Mouse (Mus musculus) neural tube, embryonic 12.5 days (tissue): ENCODE results near the gene Pknox1. TPM values are rescaled to one million over a fixed set of nuclear protein-coding genes. Genes with fewer than 3 reads are reported as not detected.
"Not testable (repeated sequence)": the region's sequence is repeated elsewhere in the genome, so short reads cannot be mapped to it uniquely, and the experiment has no call there.

Experiments used
- ATAC-seq: fragments of 200-750 bp; cut with Nextera tagmentation; 2 replicates; pipeline ENCODE4 v1.8.0; 2017; ENCODE audit warnings: low read depth, mild to moderate bottlenecking, moderate TSS enrichment, moderate library complexity; ENCODE audit not compliant: low FRiP score
- H3K27ac ChIP-seq: fragments of 300-500 bp; sonication (generic); 2 replicates; pipeline ENCODE4 v1.5.1; 2016
- H3K27me3 ChIP-seq: fragments of 300-500 bp; sonication (generic); replicated peaks from 2 replicates; pipeline ENCODE4 v1.6.1; 2016; ENCODE audit warnings: mild to moderate bottlenecking
- H3K36me3 ChIP-seq: fragments of 300-500 bp; sonication (generic); 2 replicates; pipeline ENCODE4 v1.6.1; 2016; ENCODE audit warnings: mild to moderate bottlenecking
- H3K4me1 ChIP-seq: fragments of 300-500 bp; sonication (generic); 2 replicates; pipeline ENCODE4 v1.6.1; 2016
- H3K4me2 ChIP-seq: fragments of 300-500 bp; sonication (generic); replicated peaks from 2 replicates; pipeline ENCODE4 v1.6.1; 2016; ENCODE audit warnings: mild to moderate bottlenecking
- H3K4me3 ChIP-seq: fragments of 300-500 bp; sonication (generic); 2 replicates; pipeline ENCODE4 v1.5.1; 2016
- H3K9ac ChIP-seq: fragments of 300-500 bp; sonication (generic); 2 replicates; pipeline ENCODE4 v1.6.1; 2016; ENCODE audit warnings: mild to moderate bottlenecking
- H3K9me3 ChIP-seq: fragments of 300-500 bp; sonication (generic); 2 replicates; pipeline ENCODE4 v1.6.1; 2016; ENCODE audit warnings: mild to moderate bottlenecking
- WGBS: fragments of 180-500 bp; shearing (Covaris S2); methylation state at CpG from one replicate; pipeline ENCODE4 v1.1.7; 2016; 5-methylcytosine and 5-hydroxymethylcytosine counted together
- polyA plus RNA-seq: library from polyadenylated mRNA; unstranded; fragments of >200 nt; fragmentation: Nextera tagmentation; extraction: Ambion mirVana; gene quantifications from 2 replicates; pipeline ENCODE4 v1.2.1, GENCODE M21; 2016

The Pknox1 gene
- polyA plus RNA-seq, 1 experiment from 2014 or later: 45.2 TPM

GRCm38 (mm10) chr17:31580344-31580743, 15.8 kb downstream of the Pknox1 start:
- whole genome bisulfite sequencing: 60% methylated on average over 3 of the region's 3 CpGs
- peaks cover 5% of the 10 kb centered on the region; the same call in 1 of the 2 replicates for H3K36me3 ChIP-seq
- H3K9me3 ChIP-seq: no peaks in the 10 kb centered on the region
- H3K9ac ChIP-seq: no peak overlapping the region
- no peak overlapping the region for H3K4me3 ChIP-seq
- peaks cover 38% of the 10 kb centered on the region for H3K4me1 ChIP-seq
- peak; percentile 55 for ATAC-seq
- no peaks in the 10 kb centered on the region for H3K27me3 ChIP-seq
- H3K27ac ChIP-seq: peak overlapping the region; percentile 17; the same call in 1 of the 2 replicates
- 0 out of 2 replicates have a peak overlapping the region, but pooled peaks have one; percentile 12 for H3K4me2 ChIP-seq

DNA sequence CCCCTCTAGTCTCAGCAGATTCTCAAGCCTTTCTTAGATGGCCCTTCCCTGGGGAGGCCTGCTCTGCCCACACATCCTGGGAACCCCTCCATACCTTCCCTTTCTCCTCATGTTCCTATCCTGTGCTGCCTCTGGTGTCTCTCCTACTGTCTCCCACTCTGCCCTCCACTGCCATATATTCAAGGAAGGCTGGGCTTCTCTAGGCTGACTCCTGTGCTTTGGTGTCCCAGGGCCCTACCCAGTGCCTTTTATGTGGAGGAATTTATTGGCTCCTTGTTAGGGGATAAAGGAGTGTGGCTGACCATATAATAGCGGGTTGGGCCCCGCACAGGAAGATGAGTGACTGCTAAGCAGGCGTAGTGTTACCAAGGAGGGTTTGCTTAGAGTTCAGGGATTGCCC, 18.7 kb downstream of the Pknox1 start:
- peaks cover 15% of the 10 kb centered on the region for H3K36me3 ChIP-seq
- H3K4me2 ChIP-seq: no peak overlapping the region
- ATAC-seq: no peak
- H3K9ac ChIP-seq: no peak overlapping the region
- H3K4me1 ChIP-seq: peaks cover 38% of the 10 kb centered on the region
- no peak overlapping the region for H3K4me3 ChIP-seq
- H3K9me3 ChIP-seq: no peaks in the 10 kb centered on the region
- no peaks in the 10 kb centered on the region for H3K27me3 ChIP-seq
- WGBS: 15% methylated on average over 3 of the region's 3 CpGs
- no peak overlapping the region for H3K27ac ChIP-seq

- peaks cover 38% of the 10 kb centered on the region for H3K4me1 ChIP-seq
- no peak overlapping the region for H3K9ac ChIP-seq
- no peaks in the 10 kb centered on the region for H3K27me3 ChIP-seq
- no peak for ATAC-seq
- H3K27ac ChIP-seq: no peak overlapping the region
- peaks cover 21% of the 10 kb centered on the region for H3K36me3 ChIP-seq
- H3K9me3 ChIP-seq: no peaks in the 10 kb centered on the region
- H3K4me3 ChIP-seq: no peak overlapping the region
- WGBS: 82% methylated on average over 6 of the region's 6 CpGs
- H3K4me2 ChIP-seq: no peak overlapping the region
Measured at GRCm38 (mm10) chr17:31583781-31584180, 19.2 kb downstream of the Pknox1 start.

- Histone ChIP-seq H3K36me3 (peaks cover 54% of the 10 kb centered on the region), H3K27me3 (no peaks in the 10 kb centered on the region), H3K9ac (no peak overlapping the region), H3K4me3 (no peak overlapping the region), H3K4me1 (peaks cover 5% of the 10 kb centered on the region), H3K4me2 (no peak overlapping the region), H3K27ac (no peak overlapping the region), H3K9me3 (no peaks in the 10 kb centered on the region)
- no peak for ATAC-seq
- WGBS: 87% methylated on average over 7 of the region's 7 CpGs
Measured at GRCm38 (mm10) chr17:31588115-31588514, 23.6 kb downstream of the Pknox1 start.

DNA sequence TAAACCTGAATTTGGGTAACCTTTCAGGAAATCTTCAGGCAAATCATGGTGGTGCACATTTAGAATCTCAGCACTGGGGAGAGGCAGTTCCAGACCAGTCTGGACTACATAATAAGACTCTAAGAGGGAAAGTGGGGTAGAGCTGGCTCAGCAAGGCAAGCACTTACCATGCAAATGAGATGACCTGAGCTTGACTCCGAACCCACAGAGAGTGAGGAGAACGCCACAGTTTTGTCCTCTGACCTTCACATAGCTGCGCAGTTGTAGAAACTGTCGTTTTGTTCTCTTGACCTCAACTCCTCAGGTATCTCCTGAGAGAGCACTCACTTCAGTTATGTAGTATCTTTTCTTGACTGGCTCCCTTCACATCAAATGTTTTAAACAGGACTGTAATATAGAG, 24.2 kb downstream of the Pknox1 start:
- no peaks in the 10 kb centered on the region for H3K9me3 ChIP-seq
- peaks cover 59% of the 10 kb centered on the region for H3K36me3 ChIP-seq
- no peaks in the 10 kb centered on the region for H3K27me3 ChIP-seq
- no peak overlapping the region for H3K4me2 ChIP-seq
- WGBS: 91% methylated on average over 4 of the region's 4 CpGs
- H3K4me1 ChIP-seq: no peaks in the 10 kb centered on the region
- no peak for ATAC-seq
- no peak overlapping the region for H3K27ac ChIP-seq
- H3K4me3 ChIP-seq: no peak overlapping the region
- H3K9ac ChIP-seq: no peak overlapping the region

DNA sequence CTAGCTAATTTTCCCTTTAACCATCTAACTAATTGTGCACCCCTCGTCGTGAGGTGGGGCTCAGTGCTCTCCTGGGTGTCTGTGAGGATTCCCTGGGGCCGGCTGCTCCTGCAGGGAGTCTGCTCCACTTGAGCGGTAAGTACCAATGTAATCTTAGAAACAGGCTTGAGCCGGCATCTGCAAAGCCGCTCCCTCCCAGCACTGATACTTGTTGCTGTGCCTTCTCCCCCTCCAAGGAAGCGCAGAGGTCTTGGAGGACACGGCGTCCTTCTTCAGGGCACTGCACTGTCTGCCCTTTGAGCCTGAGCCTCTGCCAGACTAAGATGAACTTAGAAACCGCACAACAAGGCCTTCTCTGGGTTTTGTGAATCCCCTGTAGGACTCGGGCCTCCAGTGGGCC, 26.3 kb downstream of the Pknox1 start:
- Histone ChIP-seq H3K27me3 (no peaks in the 10 kb centered on the region), H3K4me3 (no peak overlapping the region), H3K4me2 (no peak overlapping the region), H3K9me3 (no peaks in the 10 kb centered on the region), H3K27ac (no peak overlapping the region), H3K9ac (no peak overlapping the region), H3K4me1 (no peaks in the 10 kb centered on the region), H3K36me3 (peaks cover 66% of the 10 kb centered on the region)
- WGBS: 94% methylated on average over 11 of the region's 11 CpGs
- ATAC-seq: no peak

GRCm38 (mm10) chr17:31594590-31594989, 30.1 kb downstream of the Pknox1 start:
- no peaks in the 10 kb centered on the region for H3K27me3 ChIP-seq
- no peak overlapping the region for H3K9ac ChIP-seq
- 80% methylated on average over 7 of the region's 7 CpGs for WGBS
- ATAC-seq: no peak
- no peaks in the 10 kb centered on the region for H3K4me1 ChIP-seq
- H3K4me3 ChIP-seq: no peak overlapping the region
- no peak overlapping the region for H3K27ac ChIP-seq
- H3K4me2 ChIP-seq: no peak overlapping the region
- no peaks in the 10 kb centered on the region for H3K9me3 ChIP-seq
- peaks cover 79% of the 10 kb centered on the region for H3K36me3 ChIP-seq

DNA sequence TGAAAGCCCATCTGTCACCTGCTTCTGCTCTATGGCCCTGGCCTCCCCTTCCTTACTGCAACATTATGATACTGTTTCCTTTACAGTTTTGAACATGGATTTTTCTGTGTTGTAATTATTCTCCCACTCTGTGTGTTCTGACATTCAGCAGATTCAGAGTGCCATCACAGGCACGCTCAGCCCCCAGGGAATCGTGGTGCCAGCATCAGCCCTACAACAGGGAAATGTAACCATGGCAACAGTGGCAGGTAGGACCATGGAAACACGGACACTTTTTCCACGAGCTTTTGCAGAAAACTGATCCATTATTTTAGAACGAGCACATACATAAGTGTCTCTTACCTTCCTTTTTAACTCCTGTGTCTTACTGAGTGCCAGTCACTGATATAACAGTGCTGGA, 30.5 kb downstream of the Pknox1 start:
- Histone ChIP-seq H3K9me3 (no peaks in the 10 kb centered on the region), H3K27me3 (no peaks in the 10 kb centered on the region), H3K4me1 (no peaks in the 10 kb centered on the region), H3K4me2 (no peak overlapping the region), H3K27ac (no peak overlapping the region), H3K4me3 (no peak overlapping the region), H3K9ac (no peak overlapping the region), H3K36me3 (peaks cover 83% of the 10 kb centered on the region)
- no peak for ATAC-seq
- WGBS: 84% methylated on average over 5 of the region's 5 CpGs

GRCm38 (mm10) chr17:31597957-31598356, 33.4 kb downstream of the Pknox1 start:
- no peaks in the 10 kb centered on the region for H3K4me1 ChIP-seq
- no peaks in the 10 kb centered on the region for H3K27me3 ChIP-seq
- H3K27ac ChIP-seq: no peak overlapping the region
- H3K9me3 ChIP-seq: no peaks in the 10 kb centered on the region
- H3K9ac ChIP-seq: no peak overlapping the region
- no peak for ATAC-seq
- 95% methylated on average over 9 of the region's 9 CpGs for WGBS
- no peak overlapping the region for H3K4me3 ChIP-seq
- peaks cover 84% of the 10 kb centered on the region for H3K36me3 ChIP-seq
- H3K4me2 ChIP-seq: no peak overlapping the region

- no peak for ATAC-seq
- H3K36me3 ChIP-seq: peaks cover 85% of the 10 kb centered on the region
- WGBS: 92% methylated on average over 8 of the region's 8 CpGs
- no peak overlapping the region for H3K4me3 ChIP-seq
- no peak overlapping the region for H3K27ac ChIP-seq
- H3K27me3 ChIP-seq: no peaks in the 10 kb centered on the region
- H3K4me1 ChIP-seq: no peaks in the 10 kb centered on the region
- no peak overlapping the region for H3K4me2 ChIP-seq
- no peak overlapping the region for H3K9ac ChIP-seq
- H3K9me3 ChIP-seq: no peaks in the 10 kb centered on the region
Measured at GRCm38 (mm10) chr17:31598593-31598992, 34.1 kb downstream of the Pknox1 start.

DNA sequence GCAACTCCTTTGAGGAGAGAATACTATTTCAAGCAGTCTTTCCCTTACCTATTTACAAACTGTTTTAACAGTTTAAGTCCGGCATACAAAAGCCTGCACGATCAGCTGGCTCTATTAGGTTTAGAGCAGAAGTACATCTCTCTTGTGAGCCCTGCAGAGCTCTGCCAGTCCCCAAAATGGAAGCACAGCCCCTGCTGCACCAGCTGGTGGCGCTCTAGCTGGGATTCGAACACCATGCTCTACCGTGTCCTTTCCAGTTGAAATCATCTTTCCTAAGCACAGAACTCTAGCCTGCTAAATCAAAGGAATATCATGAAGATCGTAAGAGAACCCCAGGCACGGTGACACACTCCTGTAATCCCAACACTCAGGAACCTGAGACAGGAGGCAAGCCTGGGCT, 41.9 kb downstream of the Pknox1 start:
- no peak overlapping the region for H3K27ac ChIP-seq
- H3K4me1 ChIP-seq: no peaks in the 10 kb centered on the region
- WGBS: 85% methylated on average over 7 of the region's 7 CpGs
- no peak overlapping the region for H3K4me2 ChIP-seq
- no peaks in the 10 kb centered on the region for H3K9me3 ChIP-seq
- no peak overlapping the region for H3K4me3 ChIP-seq
- no peak for ATAC-seq
- H3K27me3 ChIP-seq: no peaks in the 10 kb centered on the region
- H3K9ac ChIP-seq: no peak overlapping the region
- peaks cover 65% of the 10 kb centered on the region for H3K36me3 ChIP-seq

- 85% methylated on average over 8 of the region's 8 CpGs for WGBS
Measured at GRCm38 (mm10) chr17:31607256-31607951, 42.9 kb downstream of the Pknox1 start.

GRCm38 (mm10) chr17:31609173-31609572, 44.6 kb downstream of the Pknox1 start:
- not testable (repeated sequence) for ATAC-seq, H3K9me3 ChIP-seq, H3K4me3 ChIP-seq, H3K4me2 ChIP-seq, H3K27ac ChIP-seq, H3K4me1 ChIP-seq, H3K9ac ChIP-seq, H3K27me3 ChIP-seq
- H3K36me3 ChIP-seq: peaks cover 39% of the 10 kb centered on the region
- WGBS: 96% methylated on average over 3 of the region's 3 CpGs

More at GRCm38 (mm10) chr17:31607256-31607951, 42.9 kb downstream of the Pknox1 start:
- H3K27ac ChIP-seq: no peak overlapping the region
- H3K36me3 ChIP-seq: peaks cover 56% of the 10 kb centered on the region
- no peaks in the 10 kb centered on the region for H3K9me3 ChIP-seq
- no peaks in the 10 kb centered on the region for H3K4me1 ChIP-seq
- H3K9ac ChIP-seq: no peak overlapping the region
- ATAC-seq: no peak
- H3K27me3 ChIP-seq: no peaks in the 10 kb centered on the region
- no peak overlapping the region for H3K4me3 ChIP-seq
- no peak overlapping the region for H3K4me2 ChIP-seq
